Mouse (Mus musculus): ENCODE measurements around the gene Golm1.

DNA sequence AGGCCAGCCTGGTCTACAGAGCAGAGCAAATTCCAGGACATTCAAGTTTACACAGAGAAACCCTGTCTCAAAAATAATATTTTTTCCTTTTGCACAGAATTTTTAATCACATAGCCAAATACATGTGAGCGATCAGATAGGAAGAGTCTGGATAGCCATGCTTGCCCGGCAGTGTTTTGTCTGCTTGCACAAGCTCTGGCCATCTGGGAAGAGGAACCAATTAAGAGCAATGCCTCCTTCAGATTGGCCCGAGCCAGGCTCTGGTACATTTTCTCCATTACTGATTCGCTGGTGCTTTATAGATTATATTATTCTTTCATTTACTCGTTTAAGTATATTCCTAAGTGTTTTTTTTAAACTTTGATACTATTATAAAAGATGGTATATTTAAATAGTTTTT lies 7.8 kb downstream of the Golm1 start:
- TF ChIP-seq CTCF (IDR thresholded peaks at IDR 0.05; ENCODE audit: low read depth, low read length), result no peak
- no peak for TF ChIP-seq EP300 (IDR thresholded peaks at IDR 0.05; ENCODE audit: insufficient read depth, low read depth, low read length)
- TF ChIP-seq POLR2A (IDR thresholded peaks at IDR 0.05; ENCODE audit: insufficient read depth, low read length), result no peak

Data from ES-Bruce4 (cell line).